Mouse (Mus musculus): ENCODE measurements at regions not wholly inside any gene's neighbourhood (a gene's known extent, or its start where the extent isn't known, plus 50 kb on each side); places are given as distances from the start of the nearest gene placed in this dataset.

DNA sequence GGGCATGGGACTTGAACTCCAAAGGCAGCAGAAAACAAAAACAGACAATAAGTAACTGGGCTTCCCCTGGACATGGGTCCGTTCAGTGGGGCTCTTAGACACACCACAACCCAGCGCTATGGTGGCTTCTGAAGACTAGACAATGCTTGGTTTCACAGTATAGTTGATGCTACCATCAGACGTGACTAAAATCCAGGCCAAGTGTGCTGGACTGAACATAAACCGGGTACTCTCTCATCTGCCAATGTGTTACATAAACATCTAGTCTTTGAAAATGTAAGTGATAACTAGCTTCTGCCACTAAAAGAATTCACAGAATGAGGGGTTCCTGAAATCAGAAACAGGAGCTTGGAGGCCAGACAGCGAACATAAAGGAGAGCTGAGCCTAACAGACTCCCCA is 251.7 kb upstream of the Thrb start:
- WGBS = 85% methylated on average over 5 of the region's 5 CpGs
- DNase-seq (ENCODE audit: low read depth in 1 of 2, low spot score in 2 of 2) = no peak
- Histone ChIP-seq H3K4me3 (ENCODE audit: extremely low read depth, insufficient read depth, insufficient read length) (no peak overlapping the region), H3K27me3 (ENCODE audit: control insufficient read depth, insufficient read depth, low read length) (no peaks in the 10 kb centered on the region), H3K36me3 (ENCODE audit: control insufficient read depth, insufficient read depth, low read length) (no peaks in the 10 kb centered on the region), H3K4me1 (ENCODE audit: control insufficient read depth, insufficient read depth, insufficient read length) (peaks cover 7% of the 10 kb centered on the region; the same call in 1 of the 2 replicates), H3K27ac (ENCODE audit: insufficient read depth, low read length) (no peak overlapping the region)
- no peak for TF ChIP-seq POLR2A (IDR thresholded peaks at IDR 0.05; ENCODE audit: low read depth, low read length)
- TF ChIP-seq CTCF (IDR thresholded peaks at IDR 0.05; ENCODE audit: extremely low read depth, insufficient read depth, insufficient read length, insufficient replicate concordance) = no peak

DNA sequence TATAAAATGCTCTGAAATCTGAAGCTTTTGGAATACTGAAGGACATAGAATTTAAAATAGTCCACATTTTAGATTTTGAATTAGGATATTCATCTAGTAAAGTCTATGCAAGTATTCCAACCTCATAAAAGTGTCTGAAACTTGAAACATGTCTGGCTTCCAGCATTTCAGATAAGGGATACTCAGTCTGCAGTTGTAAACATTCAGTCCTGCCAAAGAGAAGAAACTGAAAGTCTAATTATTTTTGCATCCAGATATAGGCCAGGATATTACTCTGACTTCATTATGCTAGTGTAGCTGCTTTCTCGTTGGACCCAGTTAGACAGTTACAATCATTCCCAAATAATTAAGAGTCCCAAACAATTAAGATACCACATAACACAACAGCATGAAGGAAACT is 251.2 kb upstream of the Thrb start:
- 93% methylated on average over 1 of the region's 1 CpGs for WGBS
- TF ChIP-seq CTCF (IDR thresholded peaks at IDR 0.05; ENCODE audit: extremely low read depth, insufficient read depth, insufficient read length, insufficient replicate concordance) = no peak
- no peak; the same call in 1 of the 2 replicates for TF ChIP-seq POLR2A (IDR thresholded peaks at IDR 0.05; ENCODE audit: low read depth, low read length)
- Histone ChIP-seq H3K4me3 (ENCODE audit: extremely low read depth, insufficient read depth, insufficient read length) (no peak overlapping the region), H3K36me3 (ENCODE audit: control insufficient read depth, insufficient read depth, low read length) (no peaks in the 10 kb centered on the region), H3K27ac (ENCODE audit: insufficient read depth, low read length) (no peak overlapping the region), H3K27me3 (ENCODE audit: control insufficient read depth, insufficient read depth, low read length) (no peaks in the 10 kb centered on the region), H3K4me1 (ENCODE audit: control insufficient read depth, insufficient read depth, insufficient read length) (peaks cover 7% of the 10 kb centered on the region; the same call in 1 of the 2 replicates)
- no peak for DNase-seq (ENCODE audit: low read depth in 1 of 2, low spot score in 2 of 2)

DNA sequence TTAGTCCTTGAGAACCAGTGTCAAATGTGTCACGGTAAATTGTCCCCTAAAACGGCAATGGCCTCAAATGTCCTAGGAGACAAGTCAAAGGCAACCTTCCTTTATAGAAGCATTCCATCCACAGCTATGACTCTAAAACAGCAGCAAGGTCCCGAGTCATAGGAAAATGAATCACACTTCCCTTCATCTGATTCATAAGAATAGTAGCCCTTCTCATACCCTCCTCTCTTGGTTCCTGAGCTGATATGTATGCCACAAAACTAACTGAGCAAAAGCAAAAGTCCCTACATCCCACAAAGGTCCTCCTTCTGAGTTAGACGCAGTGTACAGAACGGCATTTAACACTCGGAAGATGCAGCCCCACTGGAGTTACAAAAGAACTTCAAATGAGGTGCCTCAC is 250.6 kb upstream of the Thrb start:
- H3K4me3 ChIP-seq (ENCODE audit: extremely low read depth, insufficient read depth, insufficient read length) = no peak overlapping the region
- WGBS = 86% methylated on average over 6 of the region's 6 CpGs
- no peak overlapping the region for H3K27ac ChIP-seq (ENCODE audit: insufficient read depth, low read length)
- no peaks in the 10 kb centered on the region for H3K36me3 ChIP-seq (ENCODE audit: control insufficient read depth, insufficient read depth, low read length)
- no peak for DNase-seq (ENCODE audit: low read depth in 1 of 2, low spot score in 2 of 2)
- no peak for TF ChIP-seq CTCF (IDR thresholded peaks at IDR 0.05; ENCODE audit: extremely low read depth, insufficient read depth, insufficient read length, insufficient replicate concordance)
- TF ChIP-seq POLR2A (IDR thresholded peaks at IDR 0.05; ENCODE audit: low read depth, low read length) = no peak
- H3K4me1 ChIP-seq (ENCODE audit: control insufficient read depth, insufficient read depth, insufficient read length) = peaks cover 7% of the 10 kb centered on the region; the same call in 1 of the 2 replicates
- H3K27me3 ChIP-seq (ENCODE audit: control insufficient read depth, insufficient read depth, low read length) = no peaks in the 10 kb centered on the region

DNA sequence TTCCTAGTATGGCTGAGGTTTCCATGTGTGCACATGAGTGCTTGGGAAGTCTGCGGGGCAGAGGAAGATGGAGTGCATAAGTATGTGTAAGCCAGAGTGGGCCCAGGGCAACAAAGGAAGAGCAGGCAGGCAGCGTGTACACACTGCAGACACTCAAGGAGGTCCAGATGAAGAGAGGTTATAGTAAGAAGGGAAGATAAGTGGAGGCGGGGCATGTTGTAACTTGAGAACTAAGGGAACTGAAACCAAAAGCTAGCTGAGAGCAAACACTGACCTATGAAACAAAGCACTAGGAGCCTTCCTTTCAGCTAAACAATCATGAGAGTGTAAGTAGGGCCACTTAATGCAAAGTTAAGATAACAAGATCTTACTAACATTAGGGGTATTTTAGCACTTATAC is 249.3 kb upstream of the Thrb start:
- peak in 1 of 2 experiments; percentile 26 for DNase-seq (ENCODE audit: low read depth in 1 of 2, low spot score in 2 of 2)
- 35% methylated on average over 3 of the region's 3 CpGs for WGBS
- Histone ChIP-seq H3K4me3 (ENCODE audit: extremely low read depth, insufficient read depth, insufficient read length) (no peak overlapping the region), H3K27ac (ENCODE audit: insufficient read depth, low read length) (no peak overlapping the region), H3K27me3 (ENCODE audit: control insufficient read depth, insufficient read depth, low read length) (no peaks in the 10 kb centered on the region), H3K36me3 (ENCODE audit: control insufficient read depth, insufficient read depth, low read length) (no peaks in the 10 kb centered on the region), H3K4me1 (ENCODE audit: control insufficient read depth, insufficient read depth, insufficient read length) (peaks cover 7% of the 10 kb centered on the region; the same call in 1 of the 2 replicates)
- TF ChIP-seq POLR2A (IDR thresholded peaks at IDR 0.05; ENCODE audit: low read depth, low read length) (no peak), CTCF (IDR thresholded peaks at IDR 0.05; ENCODE audit: extremely low read depth, insufficient read depth, insufficient read length, insufficient replicate concordance) (no peak)

DNA sequence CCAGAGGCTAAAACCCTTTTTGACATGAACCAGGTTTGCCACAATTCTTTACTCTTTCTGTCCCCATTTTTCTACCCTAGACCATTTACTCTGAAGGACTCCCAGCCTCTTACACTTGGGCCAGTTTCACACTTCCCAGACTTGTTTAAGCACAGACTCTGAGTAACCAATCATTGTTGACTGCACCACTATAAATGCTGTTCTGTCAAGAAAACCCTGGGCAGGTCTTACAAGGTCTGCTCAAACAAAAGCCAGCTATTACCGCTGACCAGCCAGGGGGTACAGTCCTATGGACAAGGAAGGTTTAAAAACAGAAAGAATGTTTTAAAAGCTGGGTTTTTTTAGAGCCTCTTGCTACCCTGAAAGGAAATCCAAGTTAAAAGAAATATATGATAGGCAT is 248.8 kb upstream of the Thrb start:
- H3K27ac ChIP-seq (ENCODE audit: insufficient read depth, low read length) = no peak overlapping the region
- H3K27me3 ChIP-seq (ENCODE audit: control insufficient read depth, insufficient read depth, low read length) = no peaks in the 10 kb centered on the region
- H3K4me3 ChIP-seq (ENCODE audit: extremely low read depth, insufficient read depth, insufficient read length) = no peak overlapping the region
- TF ChIP-seq CTCF (IDR thresholded peaks at IDR 0.05; ENCODE audit: extremely low read depth, insufficient read depth, insufficient read length, insufficient replicate concordance) = no peak
- peaks cover 7% of the 10 kb centered on the region; the same call in 1 of the 2 replicates for H3K4me1 ChIP-seq (ENCODE audit: control insufficient read depth, insufficient read depth, insufficient read length)
- DNase-seq (ENCODE audit: low read depth in 1 of 2, low spot score in 2 of 2) = no peak
- 93% methylated on average over 1 of the region's 1 CpGs for WGBS
- no peaks in the 10 kb centered on the region for H3K36me3 ChIP-seq (ENCODE audit: control insufficient read depth, insufficient read depth, low read length)

DNA sequence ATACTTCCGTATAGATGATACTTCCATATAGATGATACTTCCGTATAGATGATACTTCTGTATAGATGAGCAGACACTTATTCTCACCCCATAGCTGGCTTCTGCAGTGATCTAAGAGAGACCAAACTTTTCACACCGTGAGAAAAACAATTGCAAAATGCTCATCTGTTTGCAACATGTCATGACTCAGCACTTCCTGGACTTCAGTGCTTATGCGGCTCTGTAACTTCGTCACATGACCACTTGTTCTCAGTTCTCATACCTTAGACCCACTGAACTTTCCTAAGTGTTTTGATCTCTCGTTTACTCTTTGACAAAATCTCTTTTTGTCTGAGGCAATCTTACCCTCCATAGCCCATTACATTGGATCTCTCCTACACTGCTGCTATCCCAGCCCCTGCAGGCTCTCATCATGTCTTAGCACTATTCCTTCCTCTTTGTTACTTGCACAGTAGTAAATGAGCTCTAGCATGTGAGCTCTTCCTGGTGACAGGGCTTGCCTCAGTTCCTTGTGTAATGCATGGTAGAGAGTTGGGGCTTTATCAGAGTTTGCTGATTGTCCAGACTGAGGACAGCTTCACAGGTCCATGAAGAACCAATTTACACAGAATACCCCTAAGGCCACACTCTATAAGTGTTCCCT is 245.7 kb upstream of the Thrb start:
- peaks cover 7% of the 10 kb centered on the region; the same call in 1 of the 2 replicates for H3K4me1 ChIP-seq (ENCODE audit: control insufficient read depth, insufficient read depth, insufficient read length)
- WGBS = 44% methylated on average over 6 of the region's 6 CpGs
- no peak for DNase-seq (ENCODE audit: low read depth in 1 of 2, low spot score in 2 of 2)
- no peak overlapping the region for H3K27ac ChIP-seq (ENCODE audit: insufficient read depth, low read length)
- H3K36me3 ChIP-seq (ENCODE audit: control insufficient read depth, insufficient read depth, low read length) = no peaks in the 10 kb centered on the region
- H3K4me3 ChIP-seq (ENCODE audit: extremely low read depth, insufficient read depth, insufficient read length) = no peak overlapping the region
- TF ChIP-seq CTCF (IDR thresholded peaks at IDR 0.05; ENCODE audit: extremely low read depth, insufficient read depth, insufficient read length, insufficient replicate concordance) = no peak
- TF ChIP-seq POLR2A (IDR thresholded peaks at IDR 0.05; ENCODE audit: low read depth, low read length) = no peak
- H3K27me3 ChIP-seq (ENCODE audit: control insufficient read depth, insufficient read depth, low read length) = no peaks in the 10 kb centered on the region

DNA sequence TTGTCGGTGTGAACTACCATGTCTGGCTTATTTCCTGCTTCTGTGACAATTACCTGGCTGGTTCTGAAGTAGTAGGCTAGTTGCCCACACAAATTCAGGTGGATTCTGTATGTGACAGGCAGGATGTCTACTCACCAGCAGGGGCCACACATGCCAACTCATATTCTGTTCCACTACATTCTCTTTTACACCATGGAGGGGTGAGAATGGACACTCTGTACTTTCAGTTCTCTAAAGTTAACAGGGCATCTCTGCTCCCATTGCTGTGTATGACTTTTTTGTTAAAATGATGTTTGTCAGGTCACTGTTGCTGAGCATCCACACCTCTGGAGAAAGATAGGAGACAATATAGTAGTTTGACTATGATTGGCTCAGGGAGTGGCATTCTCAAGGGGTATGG is 232.3 kb upstream of the Thrb start:
- Histone ChIP-seq H3K4me1 (ENCODE audit: control insufficient read depth, insufficient read depth, insufficient read length) (no peaks in the 10 kb centered on the region), H3K36me3 (ENCODE audit: control insufficient read depth, insufficient read depth, low read length) (no peaks in the 10 kb centered on the region), H3K27me3 (ENCODE audit: control insufficient read depth, insufficient read depth, low read length) (no peaks in the 10 kb centered on the region), H3K27ac (ENCODE audit: insufficient read depth, low read length) (no peak overlapping the region), H3K4me3 (ENCODE audit: extremely low read depth, insufficient read depth, insufficient read length) (no peak overlapping the region)
- 83% methylated on average over 1 of the region's 1 CpGs for WGBS
- TF ChIP-seq POLR2A (IDR thresholded peaks at IDR 0.05; ENCODE audit: low read depth, low read length) (no peak), CTCF (IDR thresholded peaks at IDR 0.05; ENCODE audit: extremely low read depth, insufficient read depth, insufficient read length, insufficient replicate concordance) (no peak)
- no peak for DNase-seq (ENCODE audit: low read depth in 1 of 2, low spot score in 2 of 2)

Data from spleen, adult 2 months (tissue).